Mouse (Mus musculus) central nervous system, embryonic 11.5 days (tissue): ENCODE results near the gene Gm47969. TPM values are rescaled to one million over a fixed set of nuclear protein-coding genes. Genes with fewer than 3 reads are reported as not detected.

Experiments used
- polyA plus RNA-seq: library from polyadenylated mRNA; depleted of rRNA; stranded (reverse); fragments of >200 nt; gene quantifications from 2 replicates; pipeline ENCODE4 v1.2.3, GENCODE M21; 2012; rRNA removed

Gene Gm47969
- not detected in 2 replicates for polyA plus RNA-seq

GRCm38 (mm10) chr1:83044882-83045427 lies at the start of gene Gm47969:
Gm47969 (plus strand) TSS chr1:83044932.

GRCm38 (mm10) chr1:83000306-83000705 lies 44.4 kb upstream of the Gm47969 start, which contains the start of gene Gm47959:
Gm47959 (plus strand) TSS chr1:83000548.

GRCm38 (mm10) chr1:83038109-83038672 lies 6.5 kb upstream of the Gm47969 start, which contains the start of gene Slc19a3:
Slc19a3 (minus strand) TSS chr1:83038448.

GRCm38 (mm10) chr1:83042380-83042779 lies 2.4 kb upstream of the Gm47969 start, which contains the start of gene Krtap28-10:
Krtap28-10 (minus strand) TSS chr1:83042480.

GRCm38 (mm10) chr1:83059278-83059677 lies 14.5 kb downstream of the Gm47969 start, which contains the start of gene A030005K14Rik:
A030005K14Rik (minus strand) TSS chr1:83059378.

GRCm38 (mm10) chr1:83060643-83061042 lies 15.9 kb downstream of the Gm47969 start, which contains the start of gene Krtap28-13:
Krtap28-13 (plus strand) TSS chr1:83060930.

Other genes starting within 250 kb of the Gm47969 start
- 32.4 and 50.4 TPM in 2 replicates for gene Agfg1, start 205.4 kb upstream of the Gm47969 start, polyA plus RNA-seq
- gene A030005L19Rik, start 131.6 kb upstream of the Gm47969 start, polyA plus RNA-seq: 1.8 and 2.1 TPM in 2 replicates
- 0.06 and 0.14 TPM in 2 replicates for gene A030014E15Rik, start 120.0 kb upstream of the Gm47969 start, polyA plus RNA-seq
- not detected in 2 replicates for gene Gm6217, start 113.5 kb upstream of the Gm47969 start, polyA plus RNA-seq
- gene A030003K21Rik, start 101.5 kb upstream of the Gm47969 start, polyA plus RNA-seq: not detected in 2 replicates
- gene Gm7544, start 88.9 kb upstream of the Gm47969 start, polyA plus RNA-seq: not detected in 2 replicates
- gene Gm47955, start 84.6 kb upstream of the Gm47969 start, polyA plus RNA-seq: not detected in 2 replicates
- not detected in 2 replicates for gene Gm47959, start 44.4 kb upstream of the Gm47969 start, polyA plus RNA-seq
- 0.44 and 0.73 TPM in 2 replicates for gene Slc19a3, start 6.5 kb upstream of the Gm47969 start, polyA plus RNA-seq
- gene Krtap28-10, start 2.5 kb upstream of the Gm47969 start, polyA plus RNA-seq: not detected in 2 replicates
- not detected in 2 replicates for gene A030005K14Rik, start 14.4 kb downstream of the Gm47969 start, polyA plus RNA-seq
- gene Krtap28-13, start 16.0 kb downstream of the Gm47969 start, polyA plus RNA-seq: not detected in 2 replicates
- not detected in 2 replicates for gene Ccl20, start 71.8 kb downstream of the Gm47969 start, polyA plus RNA-seq
- 0.40 and 0.55 TPM in 2 replicates for gene Daw1, start 114.8 kb downstream of the Gm47969 start, polyA plus RNA-seq